Mouse (Mus musculus) embryonic stem cell, embryonic (primary cell): Measurements from ENCODE around the gene Phactr1.

ENCODE experiments used
- CTCF ChIA-PET, 4 experiments: fragments of 300-600 bp in 2 of 4; fragments of 350-600 bp in 2 of 4; sonication (Branson Sonifier 250); formaldehyde crosslinking; loops; one replicate each; lab custom pipeline; 2022; ENCODE audit warnings: inconsistent platforms in 2 of 4; lab: Charles Lee
- POLR2A ChIA-PET, 4 experiments: fragments of 300-600 bp in 2 of 4; fragments of 350-600 bp in 2 of 4; sonication (Branson Sonifier 250); formaldehyde crosslinking; loops; one replicate each; lab custom pipeline; 2022; ENCODE audit warnings: antibody characterized with exemption in 4 of 4, inconsistent platforms in 1 of 4; lab: Charles Lee

Gene Phactr1

DNA sequence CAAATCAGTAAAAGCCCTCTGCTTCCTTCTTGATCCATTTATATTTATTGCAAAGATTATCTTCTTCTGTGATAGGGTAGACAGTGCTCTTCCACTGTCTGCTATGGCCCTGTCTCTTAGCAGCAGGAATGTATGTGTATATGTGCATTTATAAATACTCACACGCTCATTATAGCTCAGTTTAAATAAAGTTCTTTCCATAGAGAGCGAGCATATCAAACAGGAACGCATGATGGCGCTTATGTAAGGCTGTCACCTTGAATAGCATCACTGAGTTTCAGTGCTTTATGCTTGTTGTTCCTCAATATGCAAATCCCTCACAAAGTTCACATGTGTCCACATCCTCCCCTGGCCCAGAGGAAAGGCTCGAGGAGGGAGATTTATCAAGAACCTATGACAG, 57.7 kb downstream of the Phactr1 start:
- ChIA-PET CTCF (no interaction called here), POLR2A (no interaction called here)

DNA sequence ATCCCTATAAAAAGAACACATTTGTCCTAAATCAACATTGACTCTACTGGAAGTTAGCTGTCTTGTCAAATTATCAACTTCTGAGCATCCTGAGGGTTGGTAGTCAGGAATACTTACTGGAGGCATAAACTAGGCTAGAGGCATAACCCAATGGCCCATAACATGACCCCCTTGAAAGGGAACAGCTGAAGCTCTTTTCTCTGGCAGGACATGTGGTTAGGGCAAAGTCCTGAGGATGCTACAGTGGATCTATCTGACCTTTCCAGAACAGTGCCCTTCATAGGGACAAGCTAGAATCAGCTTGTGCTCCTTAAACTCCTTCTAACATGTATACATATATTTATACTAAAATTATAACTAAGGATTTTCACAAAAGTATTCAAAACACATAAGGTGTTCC, 61.8 kb downstream of the Phactr1 start:
- CTCF ChIA-PET = no interaction called here
- POLR2A ChIA-PET = no interaction called here

DNA sequence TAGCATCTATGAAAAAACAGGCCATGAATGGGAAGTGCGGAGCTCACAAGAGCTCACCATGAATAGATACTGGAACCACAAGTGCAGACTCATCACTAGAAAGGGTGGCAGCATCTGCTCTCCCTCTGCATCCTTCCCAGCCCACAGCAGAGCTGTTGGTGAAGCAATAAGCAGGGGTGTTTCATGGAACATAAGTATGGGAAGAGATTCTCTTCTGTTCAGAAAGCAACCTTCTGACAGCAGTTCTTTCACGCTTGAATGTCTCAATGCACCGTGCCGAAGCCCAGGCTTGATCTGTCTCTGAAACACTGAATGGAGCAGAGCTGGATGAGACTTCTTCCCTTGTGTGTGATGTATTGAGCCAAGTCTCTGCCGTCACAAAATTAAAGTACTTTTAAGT, 64.0 kb downstream of the Phactr1 start:
- POLR2A ChIA-PET = no interaction called here
- CTCF ChIA-PET = no interaction called here

DNA sequence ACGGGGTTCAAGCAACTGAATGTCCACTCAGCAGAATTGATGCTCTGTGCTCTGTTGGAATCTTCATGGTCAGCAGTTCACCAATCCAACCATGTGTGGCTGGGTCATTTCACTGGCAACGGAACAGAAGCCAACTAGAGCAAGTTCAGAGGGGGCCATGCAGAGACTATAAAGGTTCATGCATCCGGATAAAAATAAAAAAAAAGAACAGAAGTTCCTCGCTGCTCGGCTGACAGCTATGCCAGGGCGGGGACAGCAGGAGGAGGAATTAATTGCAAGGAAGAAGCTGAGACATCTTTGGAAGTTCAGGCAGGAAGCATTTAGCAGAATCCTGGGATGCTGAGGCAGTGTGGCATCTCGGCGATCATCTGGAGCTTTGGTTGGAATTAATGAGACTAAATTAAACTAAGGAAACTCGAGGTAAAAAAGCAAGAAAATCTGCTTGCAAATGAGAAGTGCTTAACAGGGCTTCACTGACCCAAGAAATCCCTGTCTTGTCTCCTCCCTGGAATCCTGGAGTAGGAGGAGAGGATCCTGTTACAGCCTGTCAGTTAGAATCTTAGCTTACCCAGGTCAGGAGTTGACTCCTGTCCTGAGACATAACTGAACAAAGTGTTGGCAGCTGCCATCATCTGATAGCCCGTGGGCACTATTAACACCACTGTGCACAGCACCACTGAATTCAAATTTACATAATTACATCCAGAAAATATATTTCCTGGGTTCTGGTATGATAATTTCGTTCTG, 77.4 kb downstream of the Phactr1 start:
- ChIA-PET POLR2A (no interaction called here), CTCF (no interaction called here)

DNA sequence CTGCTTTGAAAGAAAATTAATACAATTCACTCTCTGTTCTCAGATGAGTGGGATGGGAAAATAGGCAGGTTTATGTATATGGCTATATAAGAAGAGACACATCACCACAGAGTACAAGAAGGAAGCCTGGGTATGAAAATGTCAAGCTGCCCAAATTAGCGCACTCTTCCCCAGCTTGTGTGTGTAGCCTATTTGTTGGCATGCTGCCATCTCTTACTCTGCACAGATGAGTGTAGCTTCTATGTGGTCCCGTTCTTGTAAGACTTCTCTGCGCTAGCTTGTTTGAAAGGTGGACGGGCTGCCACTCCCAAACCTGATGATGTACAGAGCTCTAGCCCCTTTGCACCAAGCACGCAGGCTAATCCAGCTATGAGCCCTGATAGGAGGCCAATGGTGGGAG, 78.7 kb downstream of the Phactr1 start:
- ChIA-PET CTCF (no interaction called here), POLR2A (interaction anchor here in 1 of 4 experiments (0.9 kb wide), 1 partner anchor 12 kb away, joined by 3 read pairs; no protein-coding TSS in a partner anchor)

DNA sequence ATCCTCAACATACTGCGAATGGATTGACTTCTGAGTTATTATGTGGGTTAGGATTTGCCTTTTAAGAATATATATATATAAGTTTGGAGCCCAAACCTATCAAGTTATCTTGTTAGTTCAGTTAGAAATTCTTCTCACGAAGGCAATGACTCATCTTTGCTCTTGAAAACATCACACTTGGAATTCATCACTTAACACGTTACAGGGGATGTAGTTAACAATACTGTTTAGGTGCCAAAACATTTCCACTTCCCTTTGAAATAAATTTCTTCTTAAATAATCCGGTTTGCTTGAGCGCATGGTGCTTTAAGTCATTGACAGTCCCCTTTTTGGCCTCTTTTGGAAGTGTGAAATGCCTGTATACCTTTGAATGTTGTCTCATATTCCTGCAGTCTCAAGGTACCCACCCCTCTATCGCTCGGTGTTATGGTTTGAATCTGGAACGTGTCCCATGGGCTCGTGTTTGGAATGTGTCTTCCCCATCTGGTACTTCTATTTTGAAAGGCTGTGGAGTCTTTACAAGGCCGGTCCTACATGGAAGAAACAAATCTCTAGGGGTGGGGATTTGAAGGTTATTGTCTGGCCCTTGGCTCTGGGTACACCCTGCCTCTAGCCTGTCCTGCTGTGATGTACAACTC, 80.6 kb downstream of the Phactr1 start:
- POLR2A ChIA-PET = no interaction called here

DNA sequence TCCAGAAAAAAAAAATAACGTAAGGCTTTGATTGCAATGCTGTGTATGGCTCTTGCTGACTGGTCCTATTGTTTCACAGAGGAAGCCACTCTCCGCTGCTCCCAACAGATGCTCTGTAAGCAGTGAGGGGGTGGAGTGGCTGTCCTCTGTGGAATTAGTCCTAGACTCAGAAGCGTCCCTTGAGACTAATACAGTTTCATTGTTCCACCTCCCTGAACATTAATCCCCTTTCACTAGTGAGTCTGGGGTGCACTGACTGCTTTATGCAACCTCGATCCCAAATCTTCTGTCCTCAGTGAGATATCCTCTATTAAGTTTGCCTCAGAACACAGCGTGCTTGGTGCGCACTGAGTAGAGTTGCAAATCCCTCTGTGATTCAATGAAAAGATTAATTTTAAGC, 91.9 kb downstream of the Phactr1 start:
- CTCF ChIA-PET = no interaction called here
- POLR2A ChIA-PET = no interaction called here

More for the DNA sequence above, 80.6 kb downstream of the Phactr1 start:
- CTCF ChIA-PET = no interaction called here

DNA sequence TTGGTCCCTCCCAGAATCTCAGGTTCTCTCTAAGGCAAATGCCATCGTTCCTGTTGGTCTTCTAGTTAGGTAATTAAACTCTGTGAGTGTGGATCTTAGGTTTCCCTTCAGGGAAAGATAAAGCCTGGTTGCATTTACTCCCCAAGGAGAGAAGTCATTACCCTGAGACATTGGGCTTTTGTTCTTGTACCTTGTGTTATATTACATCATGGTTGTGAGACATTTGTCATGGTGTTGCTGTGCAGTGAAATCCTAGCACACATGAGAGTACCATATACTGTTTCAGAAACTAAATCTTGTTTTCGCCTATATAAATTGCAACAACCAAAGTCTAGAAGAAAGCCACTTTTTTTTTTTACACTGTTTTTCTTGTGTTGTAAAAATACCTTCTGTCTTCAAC, 93.6 kb downstream of the Phactr1 start:
- POLR2A ChIA-PET = no interaction called here
- CTCF ChIA-PET = no interaction called here

DNA sequence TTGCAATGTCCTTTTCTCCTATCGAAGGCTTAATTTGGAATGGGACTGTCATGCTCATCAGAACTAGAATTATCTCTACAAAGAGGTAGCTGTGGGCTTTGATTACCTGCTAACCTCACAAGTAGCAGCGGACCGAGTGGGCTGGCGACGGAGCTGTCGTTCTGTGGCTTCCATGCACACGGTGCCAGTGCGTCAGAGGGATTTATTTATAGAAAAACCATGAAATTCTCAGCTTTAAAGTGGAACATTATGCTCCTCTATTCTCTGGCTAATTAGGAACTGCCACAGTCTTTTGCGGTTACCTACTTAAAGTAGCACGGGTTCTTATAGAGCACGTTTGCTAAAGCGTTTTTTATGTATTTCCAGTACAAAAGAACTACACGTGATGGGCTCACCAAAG, 101.7 kb downstream of the Phactr1 start:
- CTCF ChIA-PET = no interaction called here
- POLR2A ChIA-PET = no interaction called here

DNA sequence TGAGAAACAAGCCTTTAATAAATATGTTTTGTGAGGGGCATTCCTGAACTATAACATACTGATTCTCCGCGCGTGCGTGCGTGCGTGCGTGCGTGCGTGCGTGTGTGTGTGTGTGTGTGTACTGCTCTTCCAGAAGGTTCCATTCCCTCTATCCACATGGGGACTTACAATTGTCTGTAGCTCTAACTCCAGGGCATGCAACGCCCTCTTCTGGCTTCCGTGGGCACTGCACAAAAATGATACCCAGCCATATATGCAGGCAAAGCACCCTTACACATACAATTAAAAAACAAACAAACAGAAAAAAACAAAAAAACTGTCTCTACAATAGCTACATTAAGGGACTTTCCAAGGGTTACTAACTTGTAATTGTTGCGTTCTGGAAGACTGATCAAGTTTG, 108.8 kb downstream of the Phactr1 start:
- ChIA-PET CTCF (interaction anchor here in 3 of 4 experiments (0.6 to 1.8 kb wide), 9 partner anchors 8 to 489 kb away, joined by 3 to 6 read pairs (median 3); no protein-coding TSS in a partner anchor), POLR2A (interaction anchor here in 1 of 4 experiments (0.7 kb wide), 1 partner anchor 58 kb away, joined by 3 read pairs; no protein-coding TSS in a partner anchor)

DNA sequence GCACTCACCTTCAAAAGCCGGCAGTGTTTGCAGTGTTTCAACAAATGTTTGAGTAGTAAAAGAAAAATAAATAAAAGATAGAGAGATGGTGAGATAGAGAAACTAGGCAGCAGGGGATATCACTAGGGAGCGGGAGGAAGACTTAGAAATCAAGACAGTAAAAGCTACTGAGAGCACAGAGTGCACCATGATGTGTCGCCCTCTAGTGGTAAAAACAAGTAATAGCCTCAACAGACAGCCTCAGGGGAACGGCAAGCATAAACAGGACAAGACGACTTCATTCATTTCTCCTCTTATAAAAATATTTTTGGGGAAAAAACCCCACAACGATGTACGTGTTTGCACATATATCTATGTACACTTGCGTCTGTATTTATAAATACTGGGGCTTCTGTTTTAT, 111.9 kb downstream of the Phactr1 start:
- POLR2A ChIA-PET = no interaction called here
- CTCF ChIA-PET = interaction anchor here in 3 of 4 experiments (0.6 to 1.4 kb wide), 19 partner anchors 11 to 339 kb away, joined by 3 to 5 read pairs (median 3); no protein-coding TSS in a partner anchor

DNA sequence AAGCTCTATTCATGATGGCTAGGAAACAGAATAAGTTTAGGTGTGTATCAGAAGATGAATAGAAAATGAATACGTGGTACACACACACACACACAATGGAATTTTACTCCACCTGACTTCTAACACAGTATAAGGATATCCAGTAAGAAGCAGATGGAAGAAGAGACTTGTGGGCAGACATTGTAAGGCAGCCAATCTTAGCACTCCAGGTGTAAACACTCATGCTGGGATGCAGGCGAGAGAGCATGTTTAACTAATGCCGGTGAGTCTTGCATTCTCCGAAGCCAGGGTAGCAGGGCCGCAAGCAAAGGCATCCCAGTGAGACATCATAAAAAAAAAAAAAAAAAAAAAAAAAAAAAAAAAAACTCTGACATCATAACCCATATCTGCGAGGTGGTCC, 120.1 kb downstream of the Phactr1 start:
- POLR2A ChIA-PET = no interaction called here
- CTCF ChIA-PET = no interaction called here

DNA sequence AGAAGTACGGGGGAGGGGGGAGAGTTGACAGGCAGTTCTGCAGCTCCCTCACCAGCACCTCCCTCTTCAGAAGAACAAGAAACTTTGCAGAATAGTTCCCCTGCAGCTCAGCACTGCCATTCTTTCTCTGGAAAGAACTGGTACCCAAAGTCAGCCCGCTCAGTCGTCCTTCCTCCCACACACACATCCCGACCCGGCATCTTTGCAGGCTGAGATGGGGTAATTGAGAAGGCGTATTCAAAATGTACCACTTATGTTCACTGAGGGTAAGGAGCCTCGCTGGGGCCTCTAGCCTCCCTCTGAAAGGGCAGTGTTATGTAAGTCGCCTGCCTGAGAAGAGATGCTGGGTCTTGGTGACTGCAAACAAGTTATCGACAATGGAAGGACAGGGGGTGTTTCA, 123.9 kb downstream of the Phactr1 start:
- CTCF ChIA-PET = interaction anchor here in 1 of 4 experiments (1.0 kb wide), 1 partner anchor 14 kb away, joined by 3 read pairs; no protein-coding TSS in a partner anchor
- POLR2A ChIA-PET = interaction anchor here in 1 of 4 experiments (0.5 kb wide), 1 partner anchor 125 kb away, joined by 3 read pairs; no protein-coding TSS in a partner anchor

DNA sequence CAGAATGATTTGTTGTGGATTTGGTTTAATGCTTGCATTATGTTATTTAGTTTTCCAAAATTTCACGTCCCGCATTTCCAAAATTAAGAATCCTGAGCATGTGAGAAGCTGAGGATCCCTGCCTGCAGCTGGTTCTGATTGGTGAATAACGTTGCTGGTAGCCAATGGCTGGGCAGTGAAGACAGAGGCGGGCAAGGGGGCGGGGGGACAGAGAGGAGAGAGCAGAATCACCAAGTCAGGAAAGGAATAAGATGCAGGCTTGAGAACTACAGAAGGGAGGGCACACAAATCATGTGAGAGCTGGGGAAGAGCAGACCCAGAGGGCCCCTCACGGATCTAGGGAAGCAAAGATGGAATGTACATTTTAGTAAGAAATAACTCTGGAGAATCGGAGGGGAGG, 132.3 kb downstream of the Phactr1 start:
- ChIA-PET CTCF (interaction anchor here in 1 of 4 experiments (1.3 kb wide), 1 partner anchor 14 kb away, joined by 3 read pairs; no protein-coding TSS in a partner anchor), POLR2A (interaction anchor here in 1 of 4 experiments (1.3 kb wide), 1 partner anchor 9 kb away, joined by 3 read pairs; no protein-coding TSS in a partner anchor)

DNA sequence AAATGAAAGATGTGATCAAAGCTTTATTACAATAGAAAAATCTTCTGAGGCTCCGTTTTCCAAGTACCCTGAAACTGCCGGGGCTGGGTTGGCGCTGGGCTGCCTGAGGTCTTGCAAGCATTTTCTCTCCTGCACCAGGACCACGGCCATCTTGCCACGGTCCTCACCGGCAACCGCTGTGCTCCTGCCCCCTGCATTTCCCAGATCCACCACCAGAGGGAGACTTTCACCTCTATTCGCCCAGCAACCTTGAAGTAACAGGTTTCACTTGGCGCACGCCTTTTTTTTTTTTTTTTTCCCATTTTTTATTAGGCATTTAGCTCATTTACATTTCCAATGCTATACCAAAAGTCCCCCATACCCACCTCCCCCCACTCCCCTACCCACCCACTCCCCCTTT, 138.0 kb downstream of the Phactr1 start:
- ChIA-PET POLR2A (interaction anchor here in 2 of 4 experiments (0.6 to 0.7 kb wide), 5 partner anchors 49 to 943 kb away, joined by 3 to 6 read pairs (median 3); no protein-coding TSS in a partner anchor), CTCF (interaction anchor here (0.5 to 2.4 kb wide), 22 partner anchors 8 to 1145 kb away, joined by 3 to 9 read pairs (median 3); no protein-coding TSS in a partner anchor)

DNA sequence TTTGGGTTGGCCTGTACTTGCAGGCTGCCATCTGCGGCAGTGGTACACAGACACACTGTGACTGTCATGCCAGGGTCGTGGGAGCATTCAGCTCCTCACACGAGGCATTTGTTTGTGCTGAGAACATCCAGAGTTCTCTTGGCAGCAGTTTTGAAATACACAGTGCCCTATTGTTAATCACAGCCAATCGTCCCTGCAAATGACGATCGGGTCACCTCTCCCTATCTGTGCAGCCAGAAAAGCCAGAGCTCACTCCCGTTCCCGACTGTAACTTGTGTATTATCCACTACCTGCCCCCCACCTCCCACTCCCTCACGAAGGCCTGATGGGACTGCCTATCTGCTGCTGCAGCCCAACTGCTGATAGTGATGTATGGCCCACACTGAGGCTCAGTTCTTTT, 140.1 kb downstream of the Phactr1 start:
- ChIA-PET POLR2A (interaction anchor here in 1 of 4 experiments (0.6 kb wide), 1 partner anchor 604 kb away, joined by 3 read pairs; no protein-coding TSS in a partner anchor), CTCF (interaction anchor here in 1 of 4 experiments (1.4 kb wide), 1 partner anchor 31 kb away, joined by 3 read pairs; no protein-coding TSS in a partner anchor)

DNA sequence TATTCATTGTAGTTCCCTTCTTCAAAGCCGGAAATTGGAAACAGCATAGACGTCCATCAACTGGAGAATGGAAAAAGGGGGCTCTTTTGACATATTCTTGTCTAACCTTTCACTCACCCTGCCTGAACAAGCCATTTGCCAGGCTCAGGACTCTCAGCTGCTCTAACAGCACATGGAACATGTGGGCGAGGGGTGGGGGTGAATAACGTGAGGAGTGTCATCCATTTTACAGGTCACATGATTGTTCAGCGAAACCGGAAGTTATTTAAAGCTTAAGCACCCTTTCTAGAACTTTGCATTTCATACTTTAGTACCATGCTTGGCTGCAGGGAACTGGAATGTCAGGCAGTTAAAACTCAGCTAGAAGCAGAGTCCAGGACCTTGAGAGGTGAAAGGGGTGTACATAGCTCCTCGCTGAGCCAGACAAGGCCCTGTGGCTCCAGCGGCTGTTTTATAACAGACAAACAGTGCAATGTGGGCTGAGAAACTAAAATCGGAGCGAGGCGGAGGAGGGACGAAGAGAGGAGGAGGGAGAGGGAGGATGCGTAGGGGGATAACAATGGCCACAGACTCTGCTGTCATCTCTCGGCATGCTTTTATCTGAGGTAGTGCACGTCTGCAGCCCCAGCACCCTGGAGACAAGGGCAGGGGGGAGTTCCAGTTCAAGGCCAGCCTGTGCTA, 141.1 kb downstream of the Phactr1 start:
- POLR2A ChIA-PET = interaction anchor here in 3 of 4 experiments (0.5 to 1.6 kb wide), 4 partner anchors 9 to 605 kb away, joined by 3 to 4 read pairs (median 3); no protein-coding TSS in a partner anchor
- CTCF ChIA-PET = interaction anchor here in 3 of 4 experiments (0.7 to 1.4 kb wide), 4 partner anchors 32 to 317 kb away, joined by 3 to 5 read pairs (median 4); no protein-coding TSS in a partner anchor

DNA sequence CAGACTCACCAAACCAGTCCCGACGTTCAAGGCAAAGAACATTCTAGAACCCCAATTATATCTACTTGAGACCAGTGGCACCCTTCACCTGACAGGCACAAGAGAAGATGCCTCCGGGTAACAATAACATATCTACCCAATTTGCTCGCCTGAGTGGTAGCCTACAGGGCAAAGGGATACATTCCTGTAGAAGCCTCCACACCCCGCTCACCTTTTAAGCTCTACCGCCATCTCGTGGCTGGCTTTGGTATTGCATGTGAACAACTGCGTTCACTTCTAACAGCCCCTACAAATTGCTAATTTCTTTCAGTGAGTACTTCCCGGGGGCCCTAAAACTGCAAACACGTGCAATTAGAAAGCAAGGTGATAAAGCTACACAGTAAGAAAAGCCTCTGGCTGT, 142.1 kb downstream of the Phactr1 start:
- ChIA-PET CTCF (interaction anchor here (0.5 to 1.2 kb wide), 12 partner anchors 8 to 1074 kb away, joined by 3 to 5 read pairs (median 3); no protein-coding TSS in a partner anchor), POLR2A (interaction anchor here in 1 of 4 experiments (1.6 kb wide), 1 partner anchor 10 kb away, joined by 3 read pairs; no protein-coding TSS in a partner anchor)

DNA sequence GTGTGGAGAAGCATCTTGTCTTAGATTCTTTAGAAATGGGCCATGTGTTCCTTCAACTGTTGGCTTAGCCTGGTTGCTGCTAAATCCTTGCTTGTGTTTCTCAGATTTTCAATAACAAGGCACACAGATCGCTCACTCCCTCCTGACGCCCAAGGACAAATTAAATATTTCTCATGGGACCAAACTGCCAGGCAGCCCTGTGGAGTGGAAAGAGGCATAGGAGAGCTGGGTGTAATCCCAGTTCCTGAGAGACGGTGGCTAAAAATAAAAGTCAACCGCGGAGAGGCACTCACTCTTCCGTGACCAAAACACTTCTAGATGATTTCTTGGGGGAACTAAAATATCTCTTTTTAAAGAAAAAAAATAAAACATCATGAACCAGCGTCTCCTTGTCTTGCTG, 143.5 kb downstream of the Phactr1 start:
- ChIA-PET CTCF (interaction anchor here in 1 of 4 experiments (0.9 kb wide), 1 partner anchor 10 kb away, joined by 4 read pairs; no protein-coding TSS in a partner anchor), POLR2A (no interaction called here)
